Mouse (Mus musculus) mouse trophoblast stem cell (cell line): ENCODE data around the gene Klhl12.
"Not testable (repeated sequence)": the region's sequence is repeated elsewhere in the genome, so short reads cannot be mapped to it uniquely, and the experiment has no call there.

Source experiments
- in situ Hi-C, 2 experiments: fragments of 300-500 bp; cut with MseI, MboI; formaldehyde crosslinking; loops; 2 replicates in 1 of 2; 3 replicates in 1 of 2; pipeline ENCODE4 v1.15.1; 2025

The Klhl12 gene

DNA sequence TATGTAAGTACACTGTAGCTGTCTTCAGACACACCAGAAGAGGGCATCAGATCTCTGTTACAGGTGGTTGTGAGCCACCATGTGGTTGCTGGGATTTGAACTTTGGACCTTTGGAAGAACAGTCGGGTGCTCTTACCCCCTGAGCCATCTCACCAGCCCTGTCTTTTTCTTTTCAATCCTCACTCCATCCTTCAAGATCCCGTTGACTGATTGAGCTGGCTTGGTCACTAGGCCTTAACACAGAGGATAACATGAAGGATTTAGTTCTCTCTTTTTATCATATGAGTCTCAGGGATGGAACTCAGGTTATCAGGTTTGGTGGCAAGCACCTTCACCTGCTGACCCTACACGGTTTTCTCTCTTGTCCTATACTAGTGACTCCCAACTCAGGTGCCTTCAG is 6.8 kb upstream of the Klhl12 start:
- in situ Hi-C loops = not testable (repeated sequence)

DNA sequence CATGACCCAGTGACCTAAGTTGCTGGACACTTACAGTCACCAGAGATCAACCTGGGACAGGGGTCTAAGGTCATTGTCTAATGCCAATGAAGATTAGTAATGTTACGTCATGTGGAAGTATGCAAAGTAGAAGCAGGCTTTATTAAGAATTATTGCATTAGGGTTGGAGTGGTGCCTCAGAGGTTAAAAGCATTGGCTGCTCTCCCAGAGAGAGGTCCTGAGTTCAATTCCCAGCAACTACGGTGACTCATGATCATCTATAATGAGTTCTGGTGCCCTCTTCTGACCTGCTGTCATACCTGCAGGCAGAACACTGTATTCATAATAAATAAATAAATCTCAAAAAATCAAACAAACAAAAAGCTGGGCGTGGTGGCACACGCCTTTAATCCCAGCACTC is 5.1 kb upstream of the Klhl12 start:
- in situ Hi-C loops = no loop called here

DNA sequence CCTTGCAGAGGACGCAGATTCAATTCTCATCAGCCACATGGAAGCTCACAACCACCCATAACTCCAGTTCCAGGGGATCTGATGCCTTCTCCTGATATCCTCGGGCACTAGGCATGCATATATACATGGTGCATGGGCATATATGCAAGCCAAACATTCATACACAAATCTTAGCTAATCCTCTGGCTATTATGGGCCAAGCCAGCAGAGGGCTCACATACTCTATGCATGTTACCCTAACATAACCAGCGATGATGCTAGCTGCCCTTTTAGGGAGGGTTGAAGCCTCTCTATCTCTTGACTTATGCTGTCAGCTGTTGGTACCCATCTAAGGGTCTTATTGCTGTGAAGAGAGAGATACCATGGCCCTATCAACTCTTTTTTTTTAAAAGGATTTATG is 4.3 kb upstream of the Klhl12 start:
- in situ Hi-C loops = no loop called here

DNA sequence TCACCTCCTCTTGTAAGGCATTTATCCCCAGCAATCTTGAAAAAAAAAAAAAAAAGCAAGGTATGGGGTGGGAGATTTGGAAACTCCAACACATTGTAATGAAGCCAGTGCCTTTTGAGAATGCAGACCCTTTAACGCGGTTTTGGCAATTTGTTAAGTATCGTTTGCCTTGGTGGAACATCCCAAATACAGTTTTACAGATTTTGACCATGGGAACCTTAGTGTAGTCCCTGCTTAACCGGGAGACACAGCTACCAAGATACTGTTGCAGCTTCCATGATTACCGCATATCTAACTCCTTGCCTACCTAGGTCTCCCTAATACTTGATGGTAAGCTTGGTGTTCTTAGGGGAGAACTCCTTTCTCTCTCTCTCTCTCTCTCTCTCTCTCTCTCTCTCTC is 729 bp downstream of the Klhl12 start:
- in situ Hi-C loops = no loop called here

DNA sequence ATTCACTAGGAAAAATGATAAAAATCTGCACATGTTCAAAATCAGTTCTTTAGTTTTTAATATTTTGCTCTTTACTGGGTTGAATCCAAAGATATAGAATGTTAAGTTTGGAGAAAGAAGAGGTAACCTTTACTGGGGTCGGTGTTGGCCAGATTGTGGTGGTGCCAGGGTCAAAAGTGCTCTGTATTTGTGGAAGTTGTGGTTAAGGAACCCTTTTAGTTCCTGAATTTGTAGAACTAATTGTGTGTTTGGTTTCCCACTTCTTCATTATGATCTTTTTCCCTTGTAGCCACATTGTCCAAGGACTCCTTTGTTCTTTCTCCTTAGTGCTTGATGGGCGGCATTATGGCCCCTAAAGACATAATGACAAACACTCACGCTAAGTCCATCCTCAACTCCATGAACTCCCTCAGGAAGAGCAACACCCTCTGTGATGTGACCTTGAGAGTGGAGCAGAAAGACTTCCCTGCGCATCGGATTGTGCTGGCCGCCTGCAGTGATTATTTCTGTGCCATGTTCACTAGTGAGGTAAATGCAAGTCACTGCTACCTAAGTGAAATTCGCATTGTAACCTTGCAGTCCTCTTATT is 2.9 kb downstream of the Klhl12 start:
- in situ Hi-C loops = no loop called here

DNA sequence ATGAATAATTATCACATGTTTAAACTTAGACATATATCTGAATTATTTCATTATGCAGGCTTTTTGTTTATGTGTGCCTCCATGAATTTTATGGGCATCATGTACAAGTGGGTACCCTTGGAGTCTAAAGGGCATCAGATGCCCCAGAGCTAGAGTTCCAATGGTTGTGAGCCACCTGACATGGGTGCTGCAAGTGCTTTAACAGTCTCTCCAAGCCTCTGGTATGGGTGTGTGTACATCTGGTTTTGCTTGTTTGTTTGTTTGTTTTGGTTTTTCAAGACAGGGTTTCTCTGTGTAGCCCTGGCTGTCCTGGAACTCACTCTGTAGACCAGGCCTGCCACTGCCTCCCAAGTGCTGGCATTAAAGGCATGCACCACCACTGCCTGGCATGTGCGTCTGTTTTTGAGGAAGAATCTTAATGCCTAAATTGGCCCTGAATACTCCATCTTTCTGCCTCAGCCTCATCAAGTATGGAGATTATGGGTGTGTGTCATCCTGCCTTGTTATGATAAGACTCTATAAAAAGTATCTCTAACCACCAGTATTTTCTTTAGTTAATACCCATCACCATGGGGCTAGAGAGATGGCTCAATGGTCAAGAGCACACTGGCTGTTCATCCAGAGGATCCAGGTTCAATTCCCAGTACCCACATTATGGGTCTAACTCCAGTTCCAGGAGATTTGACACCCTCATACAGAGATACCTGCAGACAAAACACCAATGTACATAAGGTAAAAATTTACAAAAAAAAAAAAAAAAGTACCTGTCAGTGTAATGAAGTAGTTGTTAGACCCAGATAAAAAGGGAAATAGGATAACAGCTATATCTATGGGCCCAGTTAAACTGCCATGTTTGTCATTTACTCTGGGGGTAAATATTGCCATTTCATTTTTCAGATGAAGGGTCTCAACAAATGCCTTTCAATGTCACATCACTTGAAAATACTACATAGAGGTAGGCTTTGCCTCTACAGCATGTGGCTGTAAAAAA is 5.3 kb downstream of the Klhl12 start:
- in situ Hi-C loops = no loop called here

DNA sequence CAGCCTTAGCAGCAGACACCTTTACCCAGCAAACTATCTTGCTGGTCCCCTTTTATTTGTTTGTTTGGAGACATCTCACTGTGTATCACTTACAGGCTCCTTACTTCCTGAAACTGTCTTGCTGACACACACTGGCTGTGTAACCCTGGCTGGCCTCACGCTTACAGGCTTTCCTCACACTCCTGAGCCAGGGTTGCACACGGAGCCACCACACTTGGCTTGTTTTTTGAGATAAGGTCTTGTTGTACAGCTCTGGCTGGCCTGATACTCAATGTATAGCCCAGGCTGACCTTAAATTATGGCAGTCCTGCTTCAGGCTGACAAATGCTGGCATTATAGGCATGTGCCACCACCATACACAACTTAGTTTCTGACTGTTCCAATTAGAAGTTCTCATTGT is 29.3 kb downstream of the Klhl12 start:
- in situ Hi-C loops = no loop called here

DNA sequence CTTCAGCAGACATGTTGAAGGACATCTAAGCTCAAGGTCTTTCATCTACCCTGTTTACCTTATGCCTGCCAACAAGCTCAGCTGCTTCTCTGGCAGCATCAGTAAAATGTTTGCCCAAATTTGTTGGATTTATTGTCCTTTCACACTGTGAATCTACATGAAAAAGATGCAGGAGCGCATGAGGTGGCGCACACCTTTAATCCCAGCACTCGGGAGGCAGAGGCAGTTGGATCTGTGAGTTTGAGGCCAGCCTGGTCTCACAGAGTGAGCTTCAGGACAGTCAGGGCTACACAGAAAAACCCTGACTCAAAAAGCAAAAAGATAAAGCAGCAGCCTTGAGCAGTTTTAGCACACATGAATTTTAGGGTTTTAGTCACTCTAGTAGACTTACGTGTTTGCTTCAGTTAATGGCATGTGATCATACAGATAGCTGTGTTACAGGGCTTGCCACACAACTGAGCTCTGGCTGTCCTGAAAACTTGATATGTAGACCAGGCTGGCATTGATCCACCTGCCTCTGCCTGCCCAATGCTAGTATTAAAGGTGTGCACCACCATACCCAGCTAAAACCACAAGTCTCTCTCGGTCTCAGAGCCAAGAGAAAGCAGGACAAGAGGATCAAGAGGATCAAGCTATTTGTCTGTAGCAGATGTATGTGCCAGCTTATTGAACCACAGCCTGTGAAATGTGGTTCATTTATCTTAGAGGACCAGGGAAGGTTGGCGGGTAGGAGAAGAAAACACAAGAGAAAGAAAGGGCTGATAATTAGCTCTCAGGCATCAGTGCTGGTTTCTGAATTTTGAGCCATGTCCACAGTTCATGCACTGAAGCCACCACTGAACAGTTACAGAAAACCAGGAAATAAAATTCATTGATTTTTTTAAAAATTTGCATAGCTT is 35.8 kb downstream of the Klhl12 start:
- in situ Hi-C loops = no loop called here

DNA sequence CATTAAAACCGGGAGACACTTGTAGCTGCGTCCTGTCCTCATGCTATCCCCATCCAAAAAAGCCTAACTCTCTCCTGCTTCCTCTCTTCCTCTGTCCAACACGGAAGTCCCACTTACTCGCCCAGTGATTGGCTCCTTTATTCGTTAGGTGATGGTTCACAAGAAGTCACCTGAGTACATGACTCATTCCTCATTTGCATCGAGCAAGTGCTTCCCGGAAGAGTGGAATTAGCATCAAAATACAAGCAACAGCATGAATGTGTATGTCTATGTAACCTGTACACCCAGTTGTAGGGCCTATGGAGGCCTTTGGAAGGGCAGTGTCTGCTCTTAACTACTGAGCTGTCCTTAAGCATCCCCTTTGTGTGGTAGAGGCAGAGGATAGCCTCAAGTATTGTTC is 36.9 kb downstream of the Klhl12 start:
- in situ Hi-C loops = no loop called here

DNA sequence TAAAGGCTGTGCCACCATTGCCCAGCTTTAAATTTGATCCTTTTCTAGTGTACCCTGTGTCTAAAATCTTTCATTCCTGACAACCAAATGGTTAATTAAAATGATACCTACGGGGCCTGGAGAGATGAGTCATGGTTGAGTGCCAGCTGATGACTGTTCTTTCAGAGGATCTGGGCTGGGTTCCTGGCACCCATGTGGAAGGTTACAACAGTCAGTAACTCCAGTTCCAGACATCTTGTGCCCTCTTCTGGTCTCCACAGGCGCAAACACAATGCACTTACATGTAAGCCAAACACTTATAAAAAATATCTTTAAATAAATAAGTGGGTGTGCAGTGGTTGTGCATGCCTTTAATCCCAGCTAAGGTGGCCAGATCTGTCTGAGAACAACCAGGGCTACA is 38.2 kb downstream of the Klhl12 start:
- in situ Hi-C loops = no loop called here

DNA sequence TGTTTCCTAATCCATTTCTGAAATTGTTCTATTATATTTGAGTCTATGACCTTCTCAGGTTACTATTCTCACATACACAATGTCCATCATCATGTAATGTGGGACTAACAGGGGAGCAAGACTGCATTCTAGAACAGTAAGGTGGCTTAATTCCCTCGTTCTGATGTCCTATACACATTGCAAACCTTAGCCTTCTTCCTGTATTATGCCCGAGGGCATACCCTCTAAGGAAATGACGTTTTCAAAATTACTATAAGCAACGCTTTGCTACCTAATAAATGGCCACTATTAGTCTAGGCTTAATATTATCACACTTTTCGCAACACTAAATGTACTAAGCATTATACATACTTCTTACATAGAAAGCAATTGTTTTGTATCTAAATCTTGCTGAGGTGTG is 38.6 kb downstream of the Klhl12 start:
- in situ Hi-C loops = no loop called here

DNA sequence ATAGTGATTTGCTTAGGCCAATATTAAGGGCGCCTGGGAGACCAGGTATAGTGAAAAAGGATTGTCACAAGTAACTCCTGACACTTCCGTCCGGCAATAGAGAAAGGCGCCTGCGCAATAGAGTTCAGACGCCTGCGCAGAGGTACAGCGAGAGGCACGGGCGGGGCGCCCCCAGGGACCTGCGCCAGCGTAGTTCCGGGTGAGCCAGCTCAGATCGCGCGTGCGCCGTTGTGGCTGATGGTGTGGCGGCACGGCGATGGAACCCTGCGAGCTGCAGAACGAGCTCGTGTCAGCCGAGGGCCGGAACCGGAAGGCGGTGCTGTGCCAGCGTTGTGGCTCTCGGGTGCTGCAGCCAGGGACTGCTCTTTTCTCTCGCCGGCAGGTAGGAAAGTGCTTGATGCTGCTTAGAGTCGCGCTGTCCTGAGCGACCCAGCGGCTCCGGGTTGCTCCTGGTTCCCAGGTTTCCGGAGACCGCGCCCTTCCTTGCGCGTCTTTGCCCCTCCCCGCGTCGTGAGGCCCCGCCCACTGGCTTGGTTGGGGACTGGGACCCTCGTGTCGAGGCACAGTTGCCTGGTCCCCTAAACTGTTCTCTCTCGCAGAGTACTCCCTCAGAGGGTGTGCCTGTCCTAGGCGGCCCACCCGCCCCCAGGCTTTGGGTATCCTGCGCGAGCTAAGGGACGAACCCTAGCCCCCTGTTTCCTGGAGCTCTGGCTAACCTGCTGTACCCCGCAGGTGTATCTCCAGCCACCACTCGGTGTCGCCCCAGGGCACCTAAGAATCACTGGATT is 39.3 kb downstream of the Klhl12 start, which contains the start of gene Rabif:
Rabif (plus strand) TSS at position 221 of the 788 bp plus-strand sequence.
- in situ Hi-C loops = no loop called here

DNA sequence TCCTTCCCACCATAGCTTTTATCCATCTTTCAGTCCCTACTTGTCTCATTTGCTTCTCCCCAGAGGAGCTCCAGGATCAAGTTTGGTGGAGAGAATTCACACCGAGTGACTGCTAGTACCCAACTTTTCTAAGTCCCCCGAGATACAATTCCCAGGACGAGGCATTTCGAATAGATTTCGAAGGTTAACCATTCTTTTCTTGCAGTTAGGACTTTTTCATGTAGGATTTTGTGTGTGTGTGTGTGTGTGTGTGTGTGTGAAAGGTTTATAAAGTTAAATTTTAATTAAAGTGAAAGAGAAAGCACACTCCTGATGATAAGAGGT is 39.8 kb downstream of the Klhl12 start:
- in situ Hi-C loops = no loop called here

DNA sequence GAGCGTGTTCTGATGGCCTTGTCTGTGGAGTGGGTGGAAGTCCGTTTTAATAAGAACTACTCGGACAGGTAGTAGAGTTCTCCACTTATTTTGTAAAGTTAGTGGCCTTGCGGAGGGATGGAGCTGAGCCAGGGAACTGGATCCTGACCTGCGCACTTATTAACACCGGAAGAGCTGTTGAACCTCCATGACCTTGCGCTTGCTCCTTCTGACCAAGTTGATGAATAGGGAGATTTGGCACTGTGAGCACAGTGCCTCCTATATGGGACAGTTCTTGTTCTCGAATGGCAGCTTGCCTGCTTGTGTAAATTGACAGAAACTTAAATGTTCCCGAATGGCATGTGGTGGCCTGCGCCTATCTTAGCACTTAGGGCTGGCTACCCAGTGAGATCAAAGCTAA is 40.7 kb downstream of the Klhl12 start:
- in situ Hi-C loops = no loop called here

DNA sequence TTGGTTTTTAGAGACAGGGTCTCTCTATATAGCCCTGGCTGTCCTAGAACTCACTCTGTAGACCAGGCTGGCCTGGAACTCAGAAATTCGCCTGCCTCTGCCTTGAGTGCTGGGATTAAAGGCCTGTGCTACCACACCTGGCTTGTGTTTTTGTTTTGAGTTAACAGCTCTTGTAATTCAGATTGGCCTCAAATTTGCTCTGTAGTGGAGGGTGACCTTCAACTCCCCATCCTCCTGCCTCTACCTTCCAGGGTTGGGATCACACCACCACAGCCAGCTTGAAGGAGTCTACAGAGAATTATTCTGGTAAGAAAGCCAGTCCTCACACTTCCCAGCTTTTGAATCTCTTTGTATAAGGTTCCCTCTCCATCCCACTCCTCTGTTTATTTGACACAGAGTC is 45.6 kb downstream of the Klhl12 start:
- in situ Hi-C loops = no loop called here

DNA sequence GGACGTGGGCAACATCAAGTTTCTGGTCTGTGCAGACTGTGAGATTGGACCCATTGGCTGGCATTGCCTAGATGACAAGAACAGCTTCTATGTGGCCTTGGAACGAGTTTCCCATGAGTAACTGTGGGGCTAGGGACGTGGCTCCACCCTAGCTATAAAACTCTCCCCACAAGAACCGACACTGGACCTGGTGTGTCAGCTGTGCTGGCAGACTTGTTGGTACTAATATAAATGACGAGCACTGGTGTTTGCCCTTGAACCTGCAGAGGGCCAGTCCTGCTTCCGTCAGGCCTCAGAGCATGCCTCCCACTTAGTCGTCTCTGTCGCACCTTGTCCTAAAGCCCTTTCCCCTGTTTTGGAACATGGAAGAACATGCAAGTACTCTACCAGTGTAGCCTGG is 50.9 kb downstream of the Klhl12 start:
- in situ Hi-C loops = no loop called here

DNA sequence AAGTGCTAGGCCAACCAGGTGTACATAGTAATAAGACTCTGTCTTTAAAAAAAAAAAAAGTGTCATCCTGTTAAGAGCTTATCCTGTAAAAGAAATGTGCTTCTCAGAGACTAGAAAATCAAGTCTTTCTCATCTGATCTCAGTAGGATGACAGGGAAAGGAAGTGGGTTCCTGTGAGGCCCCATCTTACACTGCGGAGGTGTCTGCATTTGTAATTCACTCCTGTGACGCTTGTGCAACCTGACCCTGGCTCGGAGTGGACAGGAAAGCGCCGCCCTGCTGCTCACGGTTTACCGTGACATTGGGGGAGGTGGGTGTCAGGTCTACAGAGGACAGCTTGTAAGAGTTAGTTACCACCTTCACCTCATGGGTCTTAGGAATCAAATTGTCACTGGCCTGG is 54.7 kb downstream of the Klhl12 start:
- in situ Hi-C loops = no loop called here

DNA sequence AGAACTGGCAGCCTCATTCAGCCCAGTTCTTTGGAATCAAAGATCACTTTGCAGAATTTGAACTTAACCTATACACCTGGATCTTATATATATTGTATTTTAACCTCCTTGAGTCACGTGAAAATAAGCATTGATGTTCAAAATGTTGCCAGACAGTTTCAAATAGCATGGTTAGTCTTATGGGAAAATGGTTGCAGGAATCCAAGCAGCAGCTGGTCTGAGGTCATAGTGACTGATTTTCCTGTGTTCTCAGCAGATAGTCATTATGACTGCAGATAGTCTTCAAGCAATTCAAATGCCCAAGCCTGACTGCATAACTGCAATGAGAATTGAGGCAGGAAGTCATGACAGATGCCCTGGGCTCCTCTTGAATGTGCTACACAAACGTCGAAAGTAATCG is 56.9 kb downstream of the Klhl12 start:
- in situ Hi-C loops = no loop called here

DNA sequence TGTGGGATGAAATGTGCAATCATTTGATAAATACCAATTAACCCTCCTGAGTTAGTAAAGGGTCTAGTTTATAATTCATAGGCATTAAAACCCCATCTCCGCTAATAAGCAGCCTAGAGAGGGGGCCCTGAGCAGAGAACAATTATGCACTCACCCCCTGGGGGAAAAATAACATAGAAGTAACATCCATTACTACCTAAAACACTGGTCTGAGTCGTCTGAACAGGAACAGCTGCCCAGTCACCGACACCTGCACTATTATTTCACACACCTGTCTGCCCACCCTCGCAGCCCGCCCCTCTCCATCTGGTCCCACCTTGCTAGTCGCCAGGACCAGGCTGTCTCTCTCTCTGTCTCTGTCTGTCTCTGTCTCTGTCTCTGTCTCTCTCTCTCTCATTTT is 57.3 kb downstream of the Klhl12 start:
- in situ Hi-C loops = no loop called here

DNA sequence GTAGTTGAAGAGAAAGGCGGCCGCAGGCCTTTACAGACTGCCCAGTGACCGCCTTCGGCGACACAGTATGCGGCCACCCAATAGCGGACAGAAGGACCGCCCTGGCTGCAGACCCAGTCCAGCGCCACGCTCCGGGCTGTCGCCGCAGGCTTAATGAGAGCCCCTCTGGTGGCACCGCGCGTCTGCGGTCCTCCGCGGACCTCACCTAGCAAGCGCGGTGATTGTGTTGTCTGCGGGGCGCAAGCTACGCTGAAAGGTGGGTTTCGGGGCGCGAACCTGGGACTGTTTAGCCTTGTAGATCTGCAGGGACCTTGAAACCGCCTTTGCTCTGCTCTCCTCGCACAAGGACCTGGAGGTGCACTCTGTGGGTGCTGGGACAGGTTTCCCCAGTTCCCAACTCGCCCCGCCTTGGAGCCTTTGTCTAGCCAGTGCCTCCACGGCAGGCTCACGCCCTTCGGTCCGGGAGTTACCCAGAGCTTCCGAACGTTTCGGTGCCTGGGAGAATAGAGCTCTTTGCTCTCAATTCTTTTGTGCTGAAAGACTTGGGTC is 58.1 kb downstream of the Klhl12 start:
- in situ Hi-C loops = no loop called here

DNA sequence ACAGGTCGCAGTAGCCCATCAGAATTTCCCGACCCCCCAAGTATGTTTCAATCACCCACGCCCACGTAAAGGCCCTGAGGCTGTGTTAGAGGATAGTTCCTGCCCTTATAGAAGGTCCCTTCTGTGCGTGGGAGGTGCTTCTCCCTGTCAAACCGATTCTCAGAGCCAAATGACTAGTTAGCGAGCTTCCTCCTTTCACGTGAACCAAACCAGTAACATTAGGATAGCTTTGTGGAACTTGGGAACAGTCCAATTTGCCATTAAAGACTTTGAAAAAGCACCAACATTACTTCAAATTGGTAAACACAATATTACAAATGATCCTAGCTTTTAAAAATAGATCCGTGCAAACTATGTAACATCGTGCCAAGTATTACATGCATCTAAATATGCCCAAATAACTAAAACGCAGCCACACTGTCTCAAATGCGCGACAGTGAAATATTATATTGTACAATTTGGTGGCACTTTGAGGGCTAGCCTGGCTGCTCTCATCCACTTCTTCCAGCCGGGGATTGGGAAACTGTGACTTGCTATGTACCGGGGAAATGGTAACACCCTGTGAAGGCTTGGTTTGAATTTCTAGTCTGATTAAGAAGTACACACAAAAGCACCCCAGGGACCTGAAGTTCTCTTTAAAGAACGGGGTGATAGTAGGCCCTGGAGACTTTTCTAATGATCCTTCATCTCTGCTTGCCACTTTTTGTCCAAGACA is 58.7 kb downstream of the Klhl12 start:
- in situ Hi-C loops = no loop called here
